Mouse (Mus musculus): Measurements from ENCODE around the gene Adat3.

Adat3 gene

DNA sequence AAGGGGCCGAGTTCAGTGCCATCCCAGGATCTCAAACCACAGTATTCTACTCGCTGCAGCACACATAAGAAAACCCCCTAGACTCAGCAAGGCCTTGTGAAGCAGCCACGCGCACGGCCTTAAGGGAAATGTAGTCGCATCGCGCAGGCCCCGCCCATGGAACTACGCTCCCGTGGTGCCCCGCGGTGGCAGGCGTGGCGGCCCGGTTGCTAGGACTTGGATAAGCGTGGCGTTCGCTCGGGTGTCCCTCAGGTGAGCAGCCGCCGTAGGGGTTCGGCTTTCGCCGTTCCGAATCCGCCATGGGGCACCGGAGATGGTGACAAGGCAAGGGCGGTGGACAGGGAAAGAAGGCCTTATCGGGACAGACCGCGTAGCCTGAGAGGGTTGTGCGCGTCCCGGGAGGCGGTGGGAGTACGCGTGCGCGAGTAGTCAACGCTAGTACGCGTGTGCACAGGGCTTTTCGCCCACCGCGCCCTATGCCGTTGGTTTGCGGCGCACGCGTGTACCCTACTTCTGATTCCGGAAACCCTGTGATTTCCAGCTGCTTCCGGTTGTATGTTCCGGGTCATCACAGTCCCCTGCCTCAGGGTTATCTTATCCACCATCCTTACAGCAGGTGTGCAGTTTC is at the start of gene Adat3, which contains the start of gene Scamp4:
Adat3 (plus strand) TSS at position 183 of the 628 bp plus-strand sequence.
Scamp4 (plus strand) TSS at position 175 of the 628 bp plus-strand sequence.
- in situ Hi-C loops (cut with MboI, MseI), result no loop called here

- in situ Hi-C loops (cut with MboI, MseI), result no loop called here
Observed at GRCm38 (mm10) chr10:80553575-80553974, 49.1 kb upstream of the Adat3 start.

GRCm38 (mm10) chr10:80553997-80554396 is 48.7 kb upstream of the Adat3 start:
- in situ Hi-C loops (cut with MboI, MseI), result no loop called here

DNA sequence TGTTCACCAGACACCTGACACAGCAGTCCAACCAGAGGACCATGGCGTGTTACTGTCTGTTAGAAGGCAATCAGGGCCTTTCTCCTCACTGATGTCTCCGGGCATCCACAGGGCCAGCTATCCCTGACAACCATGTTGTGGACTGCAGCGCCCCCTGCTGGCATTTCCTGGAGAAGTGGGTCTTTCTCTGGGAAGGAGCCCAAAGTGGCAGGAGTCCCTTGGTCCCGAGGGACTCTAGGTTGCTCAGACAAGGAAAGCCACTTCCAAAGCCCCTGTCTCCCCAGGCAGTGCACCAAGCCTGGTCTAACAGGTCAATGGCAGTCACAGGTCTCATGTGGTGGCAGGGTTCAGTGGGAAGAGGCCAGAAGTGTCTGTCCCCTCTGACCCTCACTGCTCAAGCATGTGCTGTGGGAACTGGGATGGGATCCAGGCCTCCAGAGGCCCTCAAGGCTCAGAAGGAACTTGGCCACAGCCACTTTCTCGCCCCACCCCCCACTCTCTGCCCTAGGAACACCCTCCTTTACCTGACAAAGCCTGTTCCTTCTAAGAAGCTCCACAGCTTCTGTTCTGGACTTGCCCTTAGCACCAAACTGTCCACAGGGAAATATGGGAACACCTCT is 45.2 kb upstream of the Adat3 start:
- in situ Hi-C loops (cut with MboI, MseI), result no loop called here

GRCm38 (mm10) chr10:80559431-80559830 is 43.2 kb upstream of the Adat3 start:
- in situ Hi-C loops (cut with MboI, MseI), result no loop called here

GRCm38 (mm10) chr10:80560621-80561020 is 42.1 kb upstream of the Adat3 start:
- in situ Hi-C loops (cut with MboI, MseI), result no loop called here

DNA sequence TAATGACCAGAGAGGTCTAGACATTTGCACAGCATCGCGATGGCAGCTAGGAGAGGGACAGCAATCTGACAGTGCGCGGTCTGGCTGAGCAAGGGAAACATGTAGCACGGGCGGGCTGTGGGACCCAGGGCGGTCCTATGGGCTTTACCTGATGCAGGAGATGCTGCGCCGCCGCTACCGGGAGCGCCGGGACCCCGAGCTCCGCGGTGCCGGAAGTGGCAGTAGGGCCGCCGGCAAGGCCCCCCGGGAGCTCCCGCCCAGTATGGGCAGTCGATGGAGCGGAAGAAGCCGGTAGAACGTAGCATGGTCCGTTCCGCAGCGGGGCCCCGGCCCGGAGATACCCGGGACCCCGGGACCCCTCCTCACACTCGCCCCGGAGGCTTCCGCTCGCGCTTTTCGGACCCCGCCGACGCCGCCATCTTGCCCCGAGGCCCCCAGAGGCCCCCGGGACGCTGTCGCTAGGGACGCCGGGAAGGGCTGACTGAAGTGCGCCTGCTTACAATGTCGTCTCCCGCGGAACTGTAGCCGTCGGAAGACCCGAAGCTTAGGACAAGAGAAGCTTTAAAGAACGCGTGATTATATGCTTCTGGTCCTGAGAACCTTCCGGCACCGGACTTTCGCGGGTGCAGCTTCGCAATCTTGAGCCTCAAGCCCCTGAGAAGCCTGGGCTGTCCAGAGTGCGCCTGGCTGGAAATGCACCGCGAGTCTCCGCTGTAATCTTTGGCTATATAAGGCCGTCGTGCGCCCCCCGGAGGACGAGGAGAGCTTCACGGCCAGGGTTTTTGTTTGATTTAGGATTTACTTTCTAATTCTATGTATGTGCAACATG is 41.4 kb upstream of the Adat3 start, which contains the start of gene Rexo1:
Rexo1 (minus strand) TSS at position 445 of the 829 bp plus-strand sequence.
- in situ Hi-C loops (cut with MboI, MseI), result no loop called here

DNA sequence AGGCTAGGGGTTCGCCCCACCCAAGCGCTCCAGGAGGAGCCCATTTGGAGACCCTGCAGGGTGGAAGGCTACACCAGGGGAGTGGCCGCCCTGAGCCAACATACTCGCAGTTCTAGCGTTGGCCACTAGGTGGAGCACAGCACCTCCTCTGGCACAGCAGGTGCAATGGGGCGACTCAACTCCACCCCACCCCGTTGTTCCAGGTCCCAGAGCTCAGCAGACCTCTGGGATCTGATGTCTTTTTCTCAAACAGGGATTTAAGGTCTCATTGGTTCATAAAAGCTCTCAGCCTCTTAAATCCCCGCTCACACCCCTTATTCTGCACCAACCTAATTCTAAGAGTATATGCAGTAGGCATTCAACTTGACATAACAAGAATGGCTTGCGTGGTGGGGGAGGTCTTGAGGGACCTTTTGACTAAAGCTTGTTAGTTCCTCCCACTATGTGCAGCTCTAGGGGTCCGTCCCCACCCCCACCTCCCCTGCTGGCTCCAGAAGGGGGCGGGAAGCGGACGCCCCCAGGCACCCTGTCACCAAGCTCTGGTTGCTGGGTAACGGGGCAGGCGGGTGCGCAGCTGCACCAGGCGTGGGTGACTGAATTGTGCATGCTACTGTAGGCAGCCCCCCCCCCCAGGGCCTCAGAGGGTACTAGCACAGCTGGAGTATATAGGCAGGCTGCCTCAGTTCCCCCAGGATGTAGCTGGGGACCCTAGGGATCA is 36.1 kb upstream of the Adat3 start:
- in situ Hi-C loops (cut with MboI, MseI), result no loop called here

DNA sequence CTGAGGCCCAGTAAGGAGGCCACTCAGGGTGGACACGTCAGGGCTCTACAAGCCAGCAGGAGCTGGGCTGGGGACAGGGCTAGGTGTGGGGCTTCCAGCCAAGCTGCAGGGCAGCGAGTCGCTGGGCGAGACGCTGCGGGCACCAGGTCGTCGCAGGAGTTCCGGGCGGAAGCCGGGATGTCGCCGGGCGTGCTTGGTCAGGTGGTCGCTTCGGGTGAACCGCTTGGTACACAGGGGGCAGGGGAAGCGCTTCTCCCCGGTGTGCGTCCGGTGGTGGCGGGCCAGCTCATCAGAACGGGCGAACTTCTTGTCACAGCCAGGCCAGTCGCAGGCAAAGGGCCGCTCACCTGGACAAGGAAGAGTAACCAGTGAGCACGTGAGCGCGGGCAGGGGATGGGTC is 33.8 kb upstream of the Adat3 start:
- in situ Hi-C loops (cut with MboI, MseI), result no loop called here

DNA sequence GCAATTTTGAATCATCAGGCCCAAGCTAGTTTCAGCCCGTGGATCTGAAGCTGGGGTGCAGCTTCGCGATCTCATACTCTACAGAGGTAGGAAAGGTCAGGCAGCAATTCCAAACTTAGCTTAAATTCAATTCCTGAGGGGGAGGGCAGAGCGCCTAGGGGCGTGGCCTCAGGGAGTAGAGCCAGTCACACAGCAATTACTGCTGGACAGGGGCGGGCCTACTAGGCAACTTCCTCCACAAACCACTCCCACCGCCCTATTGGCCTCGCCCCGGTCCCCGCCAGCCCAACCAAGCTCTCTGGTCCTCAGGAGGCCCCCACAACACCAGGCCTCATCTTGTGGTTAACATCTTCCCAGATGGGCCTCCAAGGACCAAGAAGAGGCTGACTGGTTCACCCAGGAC is 33.0 kb upstream of the Adat3 start:
- in situ Hi-C loops (cut with MboI, MseI), result no loop called here

- in situ Hi-C loops (cut with MboI, MseI), result no loop called here
Observed at GRCm38 (mm10) chr10:80570419-80570818, 32.3 kb upstream of the Adat3 start.

DNA sequence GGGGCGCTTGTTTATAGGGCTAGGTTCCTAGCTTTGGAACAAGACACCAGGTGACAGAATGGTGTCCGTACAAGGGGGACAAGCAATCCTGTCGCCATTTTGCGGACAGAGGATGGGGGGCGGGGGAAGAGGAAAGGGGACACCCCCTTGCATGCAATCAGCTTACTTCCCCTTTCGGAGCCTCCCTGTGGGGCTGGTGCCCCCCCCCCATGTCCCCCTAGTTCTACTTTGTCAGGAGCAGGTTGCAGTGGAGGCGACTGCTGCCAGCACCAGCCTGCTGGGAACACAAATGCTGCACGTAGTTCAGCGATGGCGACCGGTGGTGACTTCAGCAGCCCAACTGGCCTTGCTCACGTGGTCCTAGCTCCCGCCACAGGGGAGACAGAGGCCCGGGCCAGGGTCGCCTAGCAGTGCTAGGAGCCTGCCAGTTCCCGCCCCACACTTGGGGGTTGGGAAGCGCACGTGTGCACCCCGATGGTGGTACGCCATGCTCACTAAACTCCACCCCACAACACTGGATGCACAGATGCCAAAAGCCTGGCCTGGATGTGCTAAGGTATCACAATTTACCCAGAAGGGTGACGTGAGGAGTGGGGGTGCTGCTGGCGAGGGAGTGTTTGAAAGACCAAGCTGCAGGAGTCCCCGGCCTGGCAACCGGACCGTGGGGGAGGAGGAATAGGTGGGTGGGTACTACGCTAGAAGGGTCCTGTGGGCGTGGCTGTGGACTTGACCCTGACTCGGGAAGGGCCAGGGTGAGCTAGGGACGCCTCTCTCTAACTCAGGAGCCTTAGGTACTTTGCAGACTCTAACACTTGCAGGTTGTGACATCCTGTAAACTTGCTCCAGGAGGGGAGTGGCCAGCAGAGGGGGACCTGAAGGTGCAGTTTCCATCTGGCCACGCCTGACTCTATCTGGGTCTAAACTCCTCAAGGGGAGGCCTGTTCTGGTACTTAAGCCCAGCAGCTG is 31.5 kb upstream of the Adat3 start:
- in situ Hi-C loops (cut with MboI, MseI), result no loop called here

GRCm38 (mm10) chr10:80572477-80572876 is 30.2 kb upstream of the Adat3 start:
- in situ Hi-C loops (cut with MboI, MseI), result no loop called here

- in situ Hi-C loops (cut with MboI, MseI), result no loop called here
Observed at GRCm38 (mm10) chr10:80573944-80574343, 28.7 kb upstream of the Adat3 start.

GRCm38 (mm10) chr10:80574896-80575295 is 27.8 kb upstream of the Adat3 start:
- in situ Hi-C loops (cut with MboI, MseI), result loop anchor here (5.0 kb wide), 1 partner anchor 112 kb away; no protein-coding TSS in a partner anchor

- in situ Hi-C loops (cut with MboI, MseI), result loop anchor here (5.0 kb wide), 1 partner anchor 111 kb away; no protein-coding TSS in a partner anchor
Observed at GRCm38 (mm10) chr10:80575925-80576324, 26.8 kb upstream of the Adat3 start.

DNA sequence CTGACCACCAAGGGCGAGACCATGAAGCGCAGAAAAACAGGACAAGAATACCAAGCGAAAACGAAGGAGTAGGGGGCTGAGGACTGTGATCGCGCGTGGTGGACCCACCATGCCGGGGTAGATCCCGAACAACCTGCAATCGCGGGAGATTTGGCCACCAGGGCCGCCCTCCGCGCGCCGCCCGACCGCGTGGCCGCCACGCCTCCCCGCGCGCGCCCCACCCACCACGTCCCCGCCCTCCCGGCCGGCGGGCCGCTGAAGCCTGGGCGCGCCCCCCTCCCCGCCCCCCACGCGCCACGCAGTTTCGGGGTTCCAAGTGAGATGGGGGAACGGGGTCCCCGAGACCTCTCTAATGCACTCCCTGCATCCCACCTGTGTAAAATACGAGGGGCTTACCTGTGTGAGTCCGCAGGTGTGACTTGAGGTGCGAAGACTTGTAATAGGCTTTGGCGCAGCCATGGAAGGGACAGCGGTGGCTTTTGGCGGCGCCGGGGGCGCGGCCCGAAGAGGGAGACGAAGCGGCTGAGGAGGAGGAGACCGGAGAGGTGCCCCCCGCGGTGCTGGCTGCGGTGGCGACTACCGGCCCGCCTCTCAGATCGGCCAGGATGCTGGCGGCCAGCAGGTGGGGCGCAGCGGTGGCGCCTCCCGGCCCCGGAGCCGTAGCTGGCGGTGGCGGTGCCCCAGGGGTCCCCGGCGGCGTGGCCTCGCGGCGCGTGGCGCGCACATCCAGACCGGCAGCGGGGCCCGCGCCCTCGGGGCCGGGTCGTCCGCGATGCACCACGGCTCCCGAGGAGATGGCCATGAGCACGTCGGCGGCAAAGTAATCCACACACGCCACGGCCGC is 26.1 kb upstream of the Adat3 start:
- in situ Hi-C loops (cut with MboI, MseI), result loop anchor here (5.0 kb wide), 1 partner anchor 111 kb away; no protein-coding TSS in a partner anchor

DNA sequence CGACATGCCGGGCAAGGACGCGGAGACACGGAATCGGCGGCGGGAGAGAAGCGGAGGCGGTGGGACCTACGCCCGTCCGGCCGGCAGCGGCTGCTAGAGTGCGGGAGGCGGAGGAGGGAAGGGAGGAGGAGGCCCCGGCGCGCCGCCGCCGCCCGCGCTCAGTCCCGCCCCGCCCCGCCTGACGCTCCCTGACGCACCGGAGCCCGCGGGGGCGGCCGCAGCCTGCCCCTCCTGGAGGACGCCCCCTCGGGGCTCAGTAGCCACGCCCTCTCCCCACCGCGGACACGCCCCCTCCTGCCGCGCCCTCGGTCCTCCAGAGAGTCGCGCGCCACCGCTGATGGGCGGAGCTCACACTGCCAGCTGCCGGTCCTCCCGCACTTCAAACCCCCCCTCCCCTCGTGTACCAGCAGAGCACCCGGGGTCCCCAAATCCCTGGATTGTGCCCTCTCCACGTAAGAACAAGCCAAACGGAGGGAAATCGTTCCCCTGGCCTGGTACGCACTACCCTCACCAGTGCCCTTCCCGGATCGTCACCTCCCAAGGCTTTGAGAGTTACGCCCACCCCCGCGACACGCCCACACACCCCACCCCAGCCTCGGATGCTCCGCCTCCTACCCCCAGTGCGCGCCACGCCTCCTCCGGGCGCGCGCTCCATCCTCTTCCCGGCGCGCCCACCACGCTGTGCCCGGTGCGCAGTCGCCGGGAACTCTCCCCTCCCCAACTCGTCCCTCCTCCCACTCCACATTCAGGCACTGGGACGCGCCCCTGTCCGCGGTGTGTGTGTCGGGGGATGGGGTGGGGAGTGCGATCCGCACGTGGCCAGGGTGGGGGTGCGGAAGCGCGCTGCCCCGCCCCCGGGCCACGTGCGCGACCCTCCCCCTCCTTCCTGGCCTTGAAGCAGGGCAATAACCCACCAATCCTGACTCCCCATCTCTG is 25.2 kb upstream of the Adat3 start, which contains the start of gene Klf16:
Klf16 (minus strand) TSS at position 127 of the 936 bp plus-strand sequence.
- in situ Hi-C loops (cut with MboI, MseI), result loop anchor here (5.0 kb wide), 1 partner anchor 110 kb away; no protein-coding TSS in a partner anchor

Measured in T-helper 2 cell (primary cell).